ENCODE assay signal across 43 mouse cellular contexts in the genomic region with DNA sequence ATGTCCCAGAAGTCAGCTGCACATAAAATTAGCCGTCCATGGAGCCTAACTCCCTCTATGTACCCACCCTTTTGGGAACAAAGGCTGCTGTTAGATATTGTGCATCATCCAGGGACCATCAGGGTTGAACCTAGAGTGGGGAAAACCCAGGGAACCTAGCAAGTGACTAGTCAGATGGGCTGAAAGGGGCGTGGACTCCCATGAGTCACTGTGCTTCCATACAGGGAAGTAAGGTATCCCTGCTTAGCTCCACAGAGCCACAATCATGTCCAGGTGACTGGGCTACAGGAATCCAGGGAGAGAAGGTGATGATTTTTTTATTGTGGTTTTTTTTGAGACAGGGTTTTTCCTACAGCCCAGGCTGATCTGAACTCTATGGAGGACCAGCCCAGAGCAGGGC. TPM values are rescaled to one million over a fixed set of nuclear protein-coding genes. Genes with fewer than 3 reads are reported as not detected.
"Had no signal": no experiment of that assay in that cellular context is flagged by ENCODE, and none has a peak within 500 bp of the region (broad histone marks: within the 10 kb centered on the region; RNA-seq: fewer than 3 reads in every experiment).

No protein-coding gene starts in this region.

- H3K9ac ChIP-seq: limb, embryonic 12.5 days; limb, embryonic 13.5 days; limb, embryonic 15.5 days; liver, embryonic 12.5 days; liver, embryonic 13.5 days; liver, embryonic 14.5 days; liver, embryonic 15.5 days; liver, postnatal 0 days; lung, embryonic 14.5 days; lung, embryonic 15.5 days; midbrain, embryonic 12.5 days; midbrain, embryonic 13.5 days; midbrain, embryonic 15.5 days; neural tube, embryonic 12.5 days had no signal

- H3K36me3 ChIP-seq: limb, embryonic 10.5 days; limb, embryonic 12.5 days; limb, embryonic 13.5 days; limb, embryonic 15.5 days; liver, embryonic 12.5 days; liver, embryonic 13.5 days; liver, embryonic 15.5 days; lung, embryonic 15.5 days; midbrain, embryonic 10.5 days; midbrain, embryonic 12.5 days; midbrain, embryonic 13.5 days; midbrain, embryonic 15.5 days; neural tube, embryonic 12.5 days had no signal

- H3K27ac ChIP-seq: limb, embryonic 10.5 days; limb, embryonic 12.5 days; limb, embryonic 13.5 days; limb, embryonic 15.5 days; liver, embryonic 12.5 days; liver, embryonic 13.5 days; liver, embryonic 14.5 days; liver, embryonic 15.5 days; lung, embryonic 15.5 days; macrophage; midbrain, embryonic 10.5 days; midbrain, embryonic 12.5 days; midbrain, embryonic 13.5 days; midbrain, embryonic 15.5 days; neural tube, embryonic 12.5 days had no signal

- H3K4me3 ChIP-seq: limb, embryonic 10.5 days; limb, embryonic 12.5 days; limb, embryonic 13.5 days; limb, embryonic 15.5 days; liver, embryonic 12.5 days; liver, embryonic 13.5 days; liver, embryonic 15.5 days; lung, embryonic 15.5 days; megakaryocyte, embryonic 14.5 days; midbrain, embryonic 10.5 days; midbrain, embryonic 12.5 days; midbrain, embryonic 13.5 days; midbrain, embryonic 15.5 days; myocyte; neural tube, embryonic 12.5 days had no signal

- ATAC-seq: liver, embryonic 12.5 days; liver, postnatal 0 days; lung, postnatal 0 days; midbrain, embryonic 13.5 days; midbrain, embryonic 15.5 days; midbrain, embryonic 16.5 days had no signal

- H3K27me3 ChIP-seq: lung, embryonic 15.5 days; midbrain, embryonic 15.5 days; neural tube, embryonic 12.5 days had no signal

- H3K4me2 ChIP-seq: limb, embryonic 12.5 days; limb, embryonic 13.5 days; limb, embryonic 15.5 days; liver, embryonic 11.5 days; liver, embryonic 12.5 days; liver, embryonic 13.5 days; liver, embryonic 15.5 days; lung, embryonic 14.5 days; lung, embryonic 15.5 days; midbrain, embryonic 11.5 days; midbrain, embryonic 12.5 days; midbrain, embryonic 13.5 days; midbrain, embryonic 15.5 days; neural tube, embryonic 12.5 days had no signal

- H3K9me3 ChIP-seq: limb, embryonic 10.5 days; limb, embryonic 12.5 days; limb, embryonic 13.5 days; limb, embryonic 15.5 days; liver, embryonic 12.5 days; liver, embryonic 13.5 days; liver, embryonic 15.5 days; lung, embryonic 15.5 days; megakaryocyte, embryonic 14.5 days; midbrain, embryonic 10.5 days; midbrain, embryonic 12.5 days; midbrain, embryonic 13.5 days; midbrain, embryonic 15.5 days; neural tube, embryonic 12.5 days had no signal

- DNase-seq: left cerebral cortex, postnatal 4 days; liver; liver, embryonic 13.5 days; liver, postnatal 0 days; lung, adult 18-20 months; lung, adult 2 months; lung, postnatal 10 days; lung, postnatal 14 days; lung, postnatal 36 days; lung, postnatal 4 days; midbrain, embryonic 14.5 days had no signal

RNA-seq across cellular contexts. Expression of a gene that starts 10.9 kb away (rescaled TPM):
- total RNA-seq: left cerebral cortex, postnatal 10 days; left cerebral cortex, postnatal 14 days; left cerebral cortex, postnatal 25 days; left cerebral cortex, postnatal 36 days; left cerebral cortex, postnatal 4 days; liver, adult 2 months; megakaryocyte progenitor cell, adult 5-6 weeks; megakaryocyte-erythroid progenitor cell, adult 5-6 weeks; monocyte, adult 5-6 weeks had no signal
- polyA plus RNA-seq: liver, adult 2 months; liver, embryonic 16.5 days; liver, postnatal 0 days; macrophage; midbrain, postnatal 0 days had no signal

RNA-seq across cellular contexts. Expression of a gene that starts 32.4 kb away (rescaled TPM):
- total RNA-seq: megakaryocyte progenitor cell, adult 5-6 weeks had no signal

RNA-seq across cellular contexts. Expression of a gene that starts 37.1 kb away (rescaled TPM):
- total RNA-seq: left cerebral cortex, postnatal 10 days; left cerebral cortex, postnatal 14 days; left cerebral cortex, postnatal 25 days; left cerebral cortex, postnatal 36 days; liver, adult 2 months; megakaryocyte progenitor cell, adult 5-6 weeks; megakaryocyte, adult 5-6 weeks; megakaryocyte-erythroid progenitor cell, adult 5-6 weeks; monocyte, adult 5-6 weeks had no signal
- polyA plus RNA-seq: macrophage; midbrain, embryonic 11.5 days; midbrain, embryonic 12.5 days; midbrain, embryonic 13.5 days; midbrain, embryonic 15.5 days had no signal
